Mouse (Mus musculus) olfactory bulb, adult 2 months (tissue): Measurements from ENCODE around the gene Ralgps2.

ENCODE experiments used
- CTCF ChIP-seq: fragments of 200-500 bp; IDR thresholded peaks from 2 replicates; pipeline ENCODE4 v1.5.1; 2012; ENCODE audit warnings: low read depth, mild to moderate bottlenecking, low read length, moderate library complexity; ENCODE audit not compliant: insufficient read depth
- POLR2A ChIP-seq: fragments of 200-500 bp; IDR thresholded peaks from 2 replicates; pipeline ENCODE4 v1.6.1; 2012; ENCODE audit warnings: mild to moderate bottlenecking, low read depth, low read length, moderate library complexity; ENCODE audit not compliant: insufficient read depth

- TF ChIP-seq CTCF (no peak), POLR2A (no peak)
These were observed 15.9 kb downstream of the Ralgps2 start for GRCm38 (mm10) chr1:156923511-156923910.
